Mouse (Mus musculus) MEL (cell line): Measurements from ENCODE around the gene Kcnb1. TPM values are rescaled to one million over a fixed set of nuclear protein-coding genes. Genes with fewer than 3 reads are reported as not detected.

Experiments used
- DNase-seq: peaks from one replicate; pipeline ENCODE4 v3.0.0; 2011; ENCODE audit warnings: low read depth, low spot score
- H3K27ac ChIP-seq: 2 replicates; pipeline ENCODE4 v1.5.1; 2012; ENCODE audit warnings: low read depth, mild to moderate bottlenecking, control low read depth, low read length, moderate library complexity; ENCODE audit not compliant: control insufficient read depth
- H3K27me3 ChIP-seq, 2 experiments: fragments of 150-350 bp in 1 of 2; sonication (generic) in 1 of 2; 2 replicates each; pipeline ENCODE4 v1.6.1; 2012; ENCODE audit warnings: low read length in 2 of 2, mild to moderate bottlenecking in 2 of 2, improper control_type of control experiment in 1 of 2, moderate library complexity in 1 of 2; ENCODE audit not compliant: insufficient read depth in 2 of 2, control insufficient read depth in 1 of 2
- H3K36me3 ChIP-seq, 2 experiments: 2 replicates each; pipeline ENCODE4 v1.6.1; 2012 to 2014; ENCODE audit warnings: low read length in 2 of 2, improper control_type of control experiment in 1 of 2, inconsistent platforms in 1 of 2, mild to moderate bottlenecking in 1 of 2; ENCODE audit not compliant: insufficient read depth in 2 of 2, control insufficient read depth in 1 of 2
- H3K4me1 ChIP-seq, 2 experiments: fragments of 150-350 bp in 1 of 2; sonication (generic) in 1 of 2; 2 replicates each; pipeline ENCODE4 v1.6.1; 2012; ENCODE audit warnings: low read length in 2 of 2, improper control_type of control experiment in 1 of 2, mild to moderate bottlenecking in 1 of 2; ENCODE audit not compliant: insufficient read depth in 2 of 2, control insufficient read depth in 1 of 2
- H3K4me3 ChIP-seq, 2 experiments: fragments of 150-350 bp in 1 of 2; sonication (generic) in 1 of 2; 2 replicates each; pipeline ENCODE4 v1.5.1; 2012; ENCODE audit warnings: low read depth in 2 of 2, low read length in 2 of 2, mild to moderate bottlenecking in 2 of 2, moderate library complexity in 2 of 2, control low read depth in 1 of 2, improper control_type of control experiment in 1 of 2; ENCODE audit not compliant: control insufficient read depth in 1 of 2, insufficient read depth in 1 of 2
- H3K79me2 ChIP-seq: 2 replicates; pipeline ENCODE4 v1.6.1; 2012; ENCODE audit warnings: mild to moderate bottlenecking, low read length, moderate library complexity; ENCODE audit not compliant: control insufficient read depth, poor library complexity, insufficient read depth
- H3K9ac ChIP-seq: 2 replicates; pipeline ENCODE4 v1.6.1; 2012; ENCODE audit warnings: low read depth, mild to moderate bottlenecking, control low read depth, low read length, moderate library complexity; ENCODE audit not compliant: control insufficient read depth, poor library complexity, severe bottlenecking
- H3K9me3 ChIP-seq: fragments of 150-350 bp; sonication (generic); replicated peaks from 2 replicates; pipeline ENCODE4 v1.6.1; 2012; ENCODE audit warnings: mild to moderate bottlenecking, low read length, improper control_type of control experiment, moderate library complexity; ENCODE audit not compliant: insufficient read depth
- CHD1 ChIP-seq: IDR thresholded peaks from 2 replicates; pipeline ENCODE4 v1.6.1; 2012; ENCODE audit warnings: low read depth, mild to moderate bottlenecking, inconsistent platforms, low read length, improper control_type of control experiment
- CTCF ChIP-seq, 3 experiments: IDR thresholded peaks in 2 of 3; conservative IDR thresholded peaks in 1 of 3; 2 replicates each; pipeline ENCODE4 v1.5.1; 2011 to 2012; ENCODE audit warnings: low read length in 3 of 3, low read depth in 2 of 3, mild to moderate bottlenecking in 2 of 3, improper control_type of control experiment in 1 of 3, inconsistent platforms in 1 of 3, mixed read lengths in 1 of 3, moderate library complexity in 1 of 3; ENCODE audit not compliant: control insufficient read depth in 1 of 3, insufficient read depth in 1 of 3, poor library complexity in 1 of 3, severe bottlenecking in 1 of 3
- E2F4 ChIP-seq: IDR thresholded peaks from 2 replicates; pipeline ENCODE4 v1.6.1; 2011; ENCODE audit warnings: low read depth, low read length, improper control_type of control experiment, borderline replicate concordance
- ELF1 ChIP-seq: IDR thresholded peaks from 2 replicates; pipeline ENCODE4 v1.6.1; 2014; ENCODE audit warnings: low read depth, mild to moderate bottlenecking, inconsistent platforms, low read length, improper control_type of control experiment, moderate library complexity
- HCFC1 ChIP-seq: IDR thresholded peaks from 2 replicates; pipeline ENCODE4 v1.6.1; 2012; ENCODE audit warnings: low read depth, mild to moderate bottlenecking, inconsistent platforms, low read length, improper control_type of control experiment, moderate library complexity
- JUND ChIP-seq: IDR thresholded peaks from 2 replicates; pipeline ENCODE4 v1.6.1; 2011; ENCODE audit warnings: low read depth, mild to moderate bottlenecking, improper control_type of control experiment, low read length
- MAZ ChIP-seq: IDR thresholded peaks from 2 replicates; pipeline ENCODE4 v1.6.1; 2012; ENCODE audit warnings: low read depth, mild to moderate bottlenecking, inconsistent platforms, low read length, improper control_type of control experiment
- MXI1 ChIP-seq: IDR thresholded peaks from 2 replicates; pipeline ENCODE4 v1.6.1; 2011; ENCODE audit warnings: mild to moderate bottlenecking, low read depth, low read length, improper control_type of control experiment
- MYB ChIP-seq: IDR thresholded peaks from 2 replicates; pipeline ENCODE4 v1.6.1; 2011; ENCODE audit warnings: mild to moderate bottlenecking, low read depth, low read length, improper control_type of control experiment
- MYC ChIP-seq: IDR thresholded peaks from 2 replicates; pipeline ENCODE4 v1.6.1; 2011; ENCODE audit warnings: low read depth, mild to moderate bottlenecking, low read length, improper control_type of control experiment, moderate library complexity
- NELFE ChIP-seq: IDR thresholded peaks from 2 replicates; pipeline ENCODE4 v1.6.1; 2011; ENCODE audit warnings: low read depth, low read length, improper control_type of control experiment
- NRF1 ChIP-seq: IDR thresholded peaks from 2 replicates; pipeline ENCODE4 v1.6.1; 2014; ENCODE audit warnings: low read depth, mild to moderate bottlenecking, inconsistent platforms, low read length, improper control_type of control experiment, moderate library complexity; ENCODE audit not compliant: poor library complexity, insufficient read depth, severe bottlenecking
- POLR2A ChIP-seq, 2 experiments: IDR thresholded peaks; 2 replicates each; pipeline ENCODE4 v1.6.1; 2011 to 2012; ENCODE audit warnings: low read length in 2 of 2, mild to moderate bottlenecking in 2 of 2, control low read depth in 1 of 2, improper control_type of control experiment in 1 of 2, low read depth in 1 of 2, moderate library complexity in 1 of 2; ENCODE audit not compliant: control insufficient read depth in 1 of 2, insufficient read depth in 1 of 2, poor library complexity in 1 of 2
- RCOR1 ChIP-seq: IDR thresholded peaks from 2 replicates; pipeline ENCODE4 v1.6.1; 2012; ENCODE audit warnings: low read depth, mild to moderate bottlenecking, inconsistent platforms, low read length, improper control_type of control experiment
- SMC3 ChIP-seq: IDR thresholded peaks from 2 replicates; pipeline ENCODE4 v1.6.1; 2011; ENCODE audit warnings: low read depth, low read length, improper control_type of control experiment
- UBTF ChIP-seq: IDR thresholded peaks from 2 replicates; pipeline ENCODE4 v1.6.1; 2012; ENCODE audit warnings: low read depth, mild to moderate bottlenecking, inconsistent platforms, low read length, improper control_type of control experiment, moderate library complexity, borderline replicate concordance; ENCODE audit not compliant: insufficient read depth
- ZC3H11A ChIP-seq: IDR thresholded peaks from 2 replicates; pipeline ENCODE4 v1.6.1; 2012; ENCODE audit warnings: low read depth, mild to moderate bottlenecking, inconsistent platforms, low read length, improper control_type of control experiment
- ZKSCAN1 ChIP-seq: IDR thresholded peaks from 2 replicates; pipeline ENCODE4 v1.6.1; 2012; ENCODE audit warnings: low read depth, mild to moderate bottlenecking, inconsistent platforms, low read length, improper control_type of control experiment, moderate library complexity
- polyA plus RNA-seq, 2 experiments: library from polyadenylated mRNA; stranded (reverse) in 1 of 2; unstranded in 1 of 2; fragments of >175 nt in 1 of 2; fragments of >200 nt in 1 of 2; gene quantifications; 2 replicates each; pipeline versions ENCODE4 v1.2.1 to v1.2.4; 2012; ENCODE audit warnings: low replicate concordance in 2 of 2, low read depth in 1 of 2; ENCODE audit not compliant: insufficient read length in 2 of 2, insufficient read depth in 1 of 2, missing spikeins in 1 of 2
- total RNA-seq: library from RNA; depleted of rRNA; stranded (reverse); fragments of 300-350 nt; gene quantifications from 2 replicates; pipeline ENCODE4 v1.2.3, GENCODE M21; 2012

Gene Kcnb1
- total and polyA plus RNA-seq, 3 experiments: 0.39 to 3.6 TPM; not detected in 1

- no peak overlapping the region for H3K4me3 ChIP-seq
- TF ChIP-seq RCOR1 (no peak), POLR2A (IDR thresholded peaks at IDR 0.05; ENCODE audit: control insufficient read depth in 1 of 2, insufficient read depth in 1 of 2, low read depth in 1 of 2, low read length in 2 of 2, poor library complexity in 1 of 2) (no peak)
- TF ChIP-seq, all 39 proteins: peak for 0
- Histone ChIP-seq H3K36me3 (no peaks in the 10 kb centered on the region), H3K9ac (no peak overlapping the region), H3K27ac (no peak overlapping the region), H3K79me2 (no peaks in the 10 kb centered on the region), H3K27me3 (no peaks in the 10 kb centered on the region), H3K4me1 (no peaks in the 10 kb centered on the region), H3K9me3 (no peaks in the 10 kb centered on the region)
- no peak for DNase-seq
Observed at GRCm38 (mm10) chr2:167185432-167185831, 4.5 kb downstream of the Kcnb1 start.

GRCm38 (mm10) chr2:167181662-167182389 is 8.1 kb downstream of the Kcnb1 start:
- peaks cover 0 to 8% of the 10 kb centered on the region in 2 experiments; a peak in 1 of 4 replicates for H3K4me1 ChIP-seq
- peaks cover 0 to 3% of the 10 kb centered on the region in 2 experiments; a peak in 2 of 4 replicates for H3K36me3 ChIP-seq
- H3K27me3 ChIP-seq: no peaks in the 10 kb centered on the region
- DNase-seq: no peak
- H3K9ac ChIP-seq: no peak overlapping the region
- TF ChIP-seq SMC3 (no peak), NELFE (no peak), CHD1 (no peak), MAZ (no peak), ZC3H11A (no peak), E2F4 (no peak), MYB (no peak), ELF1 (no peak), UBTF (no peak), MXI1 (no peak), HCFC1 (no peak), NRF1 (no peak), POLR2A (IDR thresholded peaks at IDR 0.05; ENCODE audit: control insufficient read depth in 1 of 2, insufficient read depth in 1 of 2, low read depth in 1 of 2, low read length in 2 of 2, poor library complexity in 1 of 2) (no peak), ZKSCAN1 (no peak), MYC (no peak), CTCF (IDR thresholded peaks at IDR 0.05 in 2 of 3, conservative IDR thresholded peaks at IDR 0.05 in 1 of 3; ENCODE audit: control insufficient read depth in 1 of 3, insufficient read depth in 1 of 3, low read depth in 2 of 3, low read length in 3 of 3, poor library complexity in 1 of 3, severe bottlenecking in 1 of 3) (no peak), JUND (no peak)
- no peaks in the 10 kb centered on the region for H3K79me2 ChIP-seq
- H3K27ac ChIP-seq: no peak overlapping the region
- H3K4me3 ChIP-seq: no peak overlapping the region
- no peaks in the 10 kb centered on the region for H3K9me3 ChIP-seq
